Mouse (Mus musculus) myocyte (in vitro differentiated cells): ENCODE results near the gene Lpcat3. TPM values are rescaled to one million over a fixed set of nuclear protein-coding genes. Genes with fewer than 3 reads are reported as not detected.

Experiments
- H3K27me3 ChIP-seq: one replicate; pipeline ENCODE4 v1.6.1; 2011; ENCODE audit not compliant: control insufficient read depth, insufficient read depth, insufficient read length
- H3K36me3 ChIP-seq: one replicate; pipeline ENCODE4 v1.6.1; 2011; ENCODE audit not compliant: control insufficient read depth, insufficient read depth
- H3K4me2 ChIP-seq: one replicate; pipeline ENCODE4 v1.6.1; 2011; ENCODE audit warnings: low read depth, control low read depth
- H3K4me3 ChIP-seq: one replicate; pipeline ENCODE4 v1.5.1; 2011; ENCODE audit warnings: mild to moderate bottlenecking, control low read depth, moderate library complexity
- H3K79me2 ChIP-seq: one replicate; pipeline ENCODE4 v1.6.1; 2011; ENCODE audit not compliant: control insufficient read depth, insufficient read depth
- H3ac ChIP-seq: one replicate; pipeline ENCODE4 v1.6.1; 2011; ENCODE audit not compliant: control insufficient read depth, insufficient read length
- CEBPB ChIP-seq: IDR thresholded peaks from 2 replicates; pipeline ENCODE4 v1.6.1; 2011; ENCODE audit warnings: mild to moderate bottlenecking, moderate library complexity; ENCODE audit not compliant: poor library complexity, insufficient read depth, severe bottlenecking
- E2F4 ChIP-seq: IDR thresholded peaks from one replicate; pipeline ENCODE4 v1.6.1; 2011; ENCODE audit warnings: mild to moderate bottlenecking, control low read depth, moderate library complexity; ENCODE audit not compliant: insufficient read depth
- MAX ChIP-seq: IDR thresholded peaks from one replicate; pipeline ENCODE4 v1.6.1; 2011; ENCODE audit warnings: low read depth, mild to moderate bottlenecking, control low read depth
- MYOD1 ChIP-seq, 3 experiments: IDR thresholded peaks; one replicate each; pipeline ENCODE4 v1.6.1; 2011; ENCODE audit warnings: control low read depth in 2 of 3, low read depth in 2 of 3, mild to moderate bottlenecking in 2 of 3, moderate library complexity in 1 of 3; ENCODE audit not compliant: insufficient read length in 2 of 3, control insufficient read depth in 1 of 3
- MYOG ChIP-seq, 3 experiments: IDR thresholded peaks; one replicate each; pipeline ENCODE4 v1.6.1; 2011; ENCODE audit warnings: control low read depth in 2 of 3, low read depth in 2 of 3, mild to moderate bottlenecking in 2 of 3; ENCODE audit not compliant: insufficient read length in 2 of 3, control insufficient read depth in 1 of 3, insufficient read depth in 1 of 3
- POLR2A ChIP-seq: IDR thresholded peaks from one replicate; pipeline ENCODE4 v1.6.1; 2011; ENCODE audit warnings: low read depth, mild to moderate bottlenecking, control low read depth, moderate library complexity; ENCODE audit not compliant: insufficient read length
- POLR2AphosphoS2 ChIP-seq: IDR thresholded peaks from one replicate; pipeline ENCODE4 v1.6.1; 2011; ENCODE audit warnings: low read depth, control low read depth; ENCODE audit not compliant: insufficient read length
- REST ChIP-seq: IDR thresholded peaks from one replicate; pipeline ENCODE4 v1.6.1; 2011; ENCODE audit warnings: mild to moderate bottlenecking, control low read depth, moderate library complexity; ENCODE audit not compliant: insufficient read depth, insufficient read length
- SRF ChIP-seq: IDR thresholded peaks from one replicate; pipeline ENCODE4 v1.6.1; 2011; ENCODE audit warnings: low read depth; ENCODE audit not compliant: control insufficient read depth, insufficient read length
- TCF12 ChIP-seq: IDR thresholded peaks from one replicate; pipeline ENCODE4 v1.6.1; 2011; ENCODE audit warnings: mild to moderate bottlenecking, control low read depth; ENCODE audit not compliant: poor library complexity, insufficient read depth, severe bottlenecking
- TCF3 ChIP-seq: IDR thresholded peaks from one replicate; pipeline ENCODE4 v1.6.1; 2011; ENCODE audit warnings: low read depth, control low read depth; ENCODE audit not compliant: insufficient read length
- USF1 ChIP-seq: IDR thresholded peaks from one replicate; pipeline ENCODE4 v1.6.1; 2011; ENCODE audit warnings: low read depth, mild to moderate bottlenecking, control low read depth, moderate library complexity
- polyA plus RNA-seq: library from polyadenylated mRNA; unstranded; fragments of >200 nt; fragmentation: generic; extraction: Trizol; gene quantifications from one replicate; pipeline ENCODE4 v1.2.1, GENCODE M21; 2012; ENCODE audit warnings: missing spikeins

The Lpcat3 gene
- polyA plus RNA-seq, 1 experiment, result 138 TPM

DNA sequence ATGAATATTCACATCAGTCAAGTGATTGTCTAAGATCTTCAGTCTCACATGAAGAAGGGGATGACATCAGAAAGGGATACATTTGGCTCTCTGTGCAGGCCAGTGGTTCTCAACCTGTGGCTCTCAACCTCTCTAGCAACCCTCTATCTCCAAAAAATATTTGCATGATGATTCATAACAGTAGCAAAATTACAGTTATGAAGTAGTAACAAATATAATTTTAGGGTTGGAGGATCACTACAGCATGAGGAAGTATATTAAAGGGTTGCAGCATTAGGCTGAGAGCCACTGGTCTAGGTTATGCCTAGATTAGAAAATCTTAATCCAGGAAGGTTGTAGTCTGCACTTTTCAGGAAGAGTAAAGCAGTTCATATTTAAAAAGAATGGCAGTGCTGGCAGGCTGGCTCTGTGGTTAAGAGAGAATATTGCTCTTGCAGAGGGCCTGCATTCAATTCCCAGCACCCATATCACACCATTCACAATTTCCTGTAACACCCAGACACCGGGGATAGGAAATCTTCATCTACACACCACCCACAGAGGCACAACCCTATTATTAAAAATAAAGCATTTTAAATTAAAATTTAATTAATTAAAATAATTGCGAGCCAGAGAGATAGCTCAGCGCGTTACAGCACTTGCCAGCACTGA, 1.5 kb upstream of the Lpcat3 start:
- H3K4me3 ChIP-seq, result peak overlapping the region; percentile 74
- H3K79me2 ChIP-seq, result peaks cover 15% of the 10 kb centered on the region
- no peak for TF ChIP-seq TCF12
- no peak for TF ChIP-seq MYOD1 (IDR thresholded peaks at IDR 0.05; ENCODE audit: control insufficient read depth in 1 of 3, insufficient read length in 2 of 3, low read depth in 2 of 3)
- TF ChIP-seq MAX, result no peak
- no peak for TF ChIP-seq POLR2A
- TF ChIP-seq REST, result no peak
- peak overlapping the region; percentile 59 for H3K4me2 ChIP-seq
- peaks cover 4% of the 10 kb centered on the region for H3K36me3 ChIP-seq
- no peak overlapping the region for H3ac ChIP-seq
- H3K27me3 ChIP-seq, result no peaks in the 10 kb centered on the region

DNA sequence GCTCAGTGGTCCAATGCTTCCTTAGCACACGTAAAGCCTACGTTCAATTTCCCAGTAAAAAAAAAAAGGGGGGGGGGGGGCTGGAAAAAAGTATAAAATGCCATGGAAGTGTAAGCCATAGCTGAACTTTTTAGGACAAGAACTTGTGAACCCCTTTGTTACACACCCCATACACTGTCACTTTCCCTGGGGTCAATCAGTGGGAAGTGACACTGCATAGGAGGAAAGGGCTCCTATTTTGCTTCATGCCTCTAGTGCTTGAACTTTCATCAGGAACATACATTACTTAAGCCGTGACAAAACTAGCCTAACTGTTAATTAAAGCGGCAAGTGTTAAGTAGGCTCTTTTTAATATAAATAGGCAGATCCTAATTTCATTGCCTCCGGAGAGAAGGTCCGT, 832 bp upstream of the Lpcat3 start:
- H3K4me3 ChIP-seq, result peak overlapping the region; percentile 74
- no peak overlapping the region for H3ac ChIP-seq
- H3K36me3 ChIP-seq, result peaks cover 4% of the 10 kb centered on the region
- H3K4me2 ChIP-seq, result peak overlapping the region; percentile 59
- TF ChIP-seq MYOD1 (IDR thresholded peaks at IDR 0.05; ENCODE audit: control insufficient read depth in 1 of 3, insufficient read length in 2 of 3, low read depth in 2 of 3), result no peak
- no peak for TF ChIP-seq SRF
- TF ChIP-seq POLR2A, result no peak
- peaks cover 21% of the 10 kb centered on the region for H3K79me2 ChIP-seq
- H3K27me3 ChIP-seq, result no peaks in the 10 kb centered on the region

- no peak for TF ChIP-seq POLR2A
- Histone ChIP-seq H3K4me3 (peak overlapping the region; percentile 74), H3K79me2 (peaks cover 24% of the 10 kb centered on the region), H3K27me3 (no peaks in the 10 kb centered on the region), H3ac (peak overlapping the region; percentile 13), H3K36me3 (peaks cover 4% of the 10 kb centered on the region), H3K4me2 (peak overlapping the region; percentile 76)
These were observed 583 bp downstream of the Lpcat3 start for GRCm38 (mm10) chr6:124663424-124663795.

DNA sequence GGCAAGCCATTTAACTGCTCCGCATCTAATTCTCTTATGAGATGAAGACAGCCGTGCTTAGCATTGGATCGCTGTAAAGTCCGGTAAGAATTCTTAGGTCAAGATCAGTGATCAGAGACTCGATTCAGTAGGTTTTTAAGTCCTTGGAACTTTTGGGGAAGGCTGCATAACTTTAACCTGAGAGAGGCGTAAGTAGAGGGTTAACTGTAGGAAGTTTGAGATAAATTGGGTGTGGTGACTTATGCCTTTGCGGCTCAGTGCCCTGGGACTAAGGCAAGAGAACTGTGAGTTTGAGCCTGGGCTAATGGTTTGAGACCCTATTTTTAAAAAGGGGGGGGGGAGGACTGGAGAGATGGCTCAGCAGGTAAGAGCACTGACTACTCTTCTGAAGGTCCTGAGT, 1.4 kb downstream of the Lpcat3 start:
- Histone ChIP-seq H3K79me2 (peaks cover 24% of the 10 kb centered on the region), H3K4me3 (peak overlapping the region; percentile 74)
- TF ChIP-seq POLR2A (no peak), REST (no peak), POLR2AphosphoS2 (no peak), TCF12 (no peak), SRF (no peak), MYOG (IDR thresholded peaks at IDR 0.05; ENCODE audit: control insufficient read depth in 1 of 3, insufficient read depth in 1 of 3, insufficient read length in 2 of 3, low read depth in 2 of 3) (no peak), MYOD1 (IDR thresholded peaks at IDR 0.05; ENCODE audit: control insufficient read depth in 1 of 3, insufficient read length in 2 of 3, low read depth in 2 of 3) (no peak), MAX (no peak), E2F4 (no peak), CEBPB (no peak), USF1 (no peak), TCF3 (no peak)

DNA sequence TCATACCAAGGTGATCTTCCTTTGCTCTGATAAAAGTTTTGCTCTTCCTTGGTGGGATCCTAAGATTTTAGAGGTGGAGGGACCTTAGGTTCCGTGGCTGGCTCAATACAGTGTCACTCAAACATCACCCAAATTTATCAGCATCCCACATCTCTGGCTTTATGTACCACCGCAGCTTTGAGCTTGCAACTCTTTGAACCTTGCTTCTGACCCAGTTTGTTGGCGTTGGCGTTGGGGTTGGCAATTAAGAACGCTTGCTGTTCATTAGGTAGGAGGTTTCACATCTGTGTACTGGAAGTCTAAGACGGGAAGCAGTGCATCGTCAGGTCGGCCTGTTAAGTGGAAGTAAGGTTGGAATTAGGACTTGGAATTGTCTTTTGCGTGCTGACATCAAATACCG, 2.2 kb downstream of the Lpcat3 start:
- no peak overlapping the region for H3K4me2 ChIP-seq
- H3ac ChIP-seq, result no peak overlapping the region
- no peaks in the 10 kb centered on the region for H3K27me3 ChIP-seq
- TF ChIP-seq REST, result no peak
- TF ChIP-seq POLR2AphosphoS2, result no peak
- TF ChIP-seq MAX, result no peak
- TF ChIP-seq SRF, result no peak
- no peak for TF ChIP-seq MYOD1 (IDR thresholded peaks at IDR 0.05; ENCODE audit: control insufficient read depth in 1 of 3, insufficient read length in 2 of 3, low read depth in 2 of 3)
- no peak for TF ChIP-seq E2F4
- peaks cover 24% of the 10 kb centered on the region for H3K79me2 ChIP-seq
- H3K36me3 ChIP-seq, result peaks cover 4% of the 10 kb centered on the region
- H3K4me3 ChIP-seq, result no peak overlapping the region

More for the DNA sequence above, 1.4 kb downstream of the Lpcat3 start:
- peak overlapping the region; percentile 76 for H3K4me2 ChIP-seq
- H3K27me3 ChIP-seq, result no peaks in the 10 kb centered on the region
- peaks cover 4% of the 10 kb centered on the region for H3K36me3 ChIP-seq
- H3ac ChIP-seq, result no peak overlapping the region
